ENCODE assay signal across 12 mouse cellular contexts in the genomic region with DNA sequence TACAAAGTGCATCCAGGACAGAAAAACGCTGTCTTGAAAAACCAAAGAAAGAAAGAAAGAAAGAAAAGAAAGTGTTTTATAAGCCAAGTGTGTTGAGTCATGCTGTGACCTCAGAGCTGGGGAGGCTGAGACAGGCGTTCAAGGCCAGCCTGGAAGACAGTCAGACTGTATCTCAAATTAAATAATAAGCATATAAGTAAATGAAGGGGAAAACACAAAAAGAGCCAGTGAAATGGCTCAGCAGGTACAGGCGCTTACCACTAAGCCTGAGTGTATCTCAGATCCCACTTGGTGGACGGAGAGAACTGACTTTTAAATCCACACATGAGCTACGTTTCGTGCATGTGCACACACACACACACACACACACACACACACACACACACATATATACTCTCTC. TPM values are rescaled to one million over a fixed set of nuclear protein-coding genes. Genes with fewer than 3 reads are reported as not detected.
A peak's percentile ranks its signal among the peaks of the same experiment; 100 is the strongest.
DNase-seq lines count a peak whose midpoint lies in the region; TF ChIP-seq lines count a peak whose summit lies in the region.
"Had no signal": no experiment of that assay in that cellular context is flagged by ENCODE, and none has a peak within 500 bp of the region (broad histone marks: within the 10 kb centered on the region; RNA-seq: fewer than 3 reads in every experiment).

No protein-coding gene starts in this region.

- DNase-seq in gastrocnemius, adult 2 months, result no peak
- no peak for DNase-seq in gastrocnemius, postnatal 36 days
- no peak for DNase-seq in lung, adult 2 months
- no peak for DNase-seq in lung, postnatal 14 days
- peak; percentile 66 for DNase-seq in induced T-regulatory cell, adult 2 months (ENCODE audit: low read depth)
- no peak for DNase-seq in testis, postnatal 10 days (ENCODE audit: low spot score)
- DNase-seq in spleen, postnatal 14 days (ENCODE audit: low spot score in 2 of 2), result no peak
- DNase-seq: kidney, postnatal 10 days had no signal

- peaks cover 10% of the 10 kb centered on the region for H3K4me1 ChIP-seq in lung, adult 2 months (ENCODE audit: control insufficient read depth, insufficient read depth, low read length)
- H3K4me1 ChIP-seq in small intestine, adult 2 months (ENCODE audit: control insufficient read depth, insufficient read depth, insufficient read length, low read length), result peaks cover 9% of the 10 kb centered on the region

- peak overlapping the region; percentile 83 for H3K4me3 ChIP-seq in gastrocnemius, adult 2 months
- peak overlapping the region; percentile 81 for H3K4me3 ChIP-seq in lung, adult 2 months (replicated peaks; ENCODE audit: extremely low read depth, low read depth, low read length)
- peak overlapping the region; percentile 33; the same call in 1 of the 2 replicates for H3K4me3 ChIP-seq in small intestine, adult 2 months (ENCODE audit: low read depth, low read length)

- intact Hi-C loops in gastrocnemius, adult 2 months (cut with DNase I), result no loop called here
- intact Hi-C loops in gastrocnemius, postnatal 36 days (cut with DNase I), result no loop called here

- TF ChIP-seq CTCF in gastrocnemius, adult 2 months (IDR thresholded peaks at IDR 0.05), result no peak
- no peak for TF ChIP-seq CTCF in lung, adult 2 months (IDR thresholded peaks at IDR 0.05; ENCODE audit: insufficient read depth, low read length)
- TF ChIP-seq CTCF in small intestine, adult 2 months (IDR thresholded peaks at IDR 0.05; ENCODE audit: extremely low read depth, insufficient read length, insufficient replicate concordance, low read depth, low read length), result no peak

- 61% methylated on average over 6 of the region's 6 CpGs for WGBS in lung, adult 2 months
- 56% methylated on average over 6 of the region's 6 CpGs for WGBS in small intestine, adult 2 months

- H3K27ac ChIP-seq in gastrocnemius, adult 2 months, result no peak overlapping the region; the same call in 1 of the 2 replicates
- 0 out of 2 replicates have a peak overlapping the region, but pooled peaks have one; percentile 90 for H3K27ac ChIP-seq in small intestine, adult 2 months (ENCODE audit: insufficient read depth, low read depth, low read length)

- TF ChIP-seq POLR2A in lung, adult 2 months (IDR thresholded peaks at IDR 0.05; ENCODE audit: borderline replicate concordance, extremely low read depth, low read depth, low read length), result no peak
- TF ChIP-seq POLR2A in small intestine, adult 2 months (IDR thresholded peaks at IDR 0.05; ENCODE audit: low read depth, low read length), result no peak

- no peaks in the 10 kb centered on the region for H3K27me3 ChIP-seq in small intestine, adult 2 months (ENCODE audit: control insufficient read depth, insufficient read depth, low read length)

- H3K36me3 ChIP-seq in small intestine, adult 2 months (ENCODE audit: control insufficient read depth, insufficient read depth, low read length), result peaks cover 44% of the 10 kb centered on the region

RNA-seq across cellular contexts. Expression of a gene that starts 1.8 kb away (rescaled TPM):
- 10 to 100 TPM; 60.6 to 85.4 TPM for total RNA-seq in gastrocnemius, adult 2 months (2021)
- total RNA-seq in gastrocnemius, postnatal 36 days (2021), result 10 to 100 TPM; 61.2 to 75.7 TPM
- 1,104 and 1,411 TPM in 2 replicates for polyA plus RNA-seq in lung, adult 2 months (2012; rRNA removed)
- 286 and 1,325 TPM in 2 replicates for polyA plus RNA-seq in small intestine, adult 2 months (2012; rRNA removed)

RNA-seq across cellular contexts. Expression of a gene that starts 11.2 kb away (rescaled TPM):
- total RNA-seq in gastrocnemius, adult 2 months (2021), result not detected
- total RNA-seq in gastrocnemius, postnatal 36 days (2021), result not detected
- polyA plus RNA-seq in lung, adult 2 months (2012; rRNA removed), result 0.08 TPM in 1 of 2 replicates, not detected in the other
- polyA plus RNA-seq in small intestine, adult 2 months (2012; rRNA removed), result 0.10 TPM in 1 of 2 replicates, not detected in the other
- total RNA-seq: common myeloid progenitor, adult 5-6 weeks; left cerebral cortex, postnatal 25 days had no signal

RNA-seq across cellular contexts. Expression of a gene that starts 31.1 kb away (rescaled TPM):
- total RNA-seq in gastrocnemius, adult 2 months (2021), result 1 to 10 TPM; 5.7 to 6.3 TPM
- 1 to 10 TPM; 4.1 to 4.8 TPM for total RNA-seq in gastrocnemius, postnatal 36 days (2021)
- polyA plus RNA-seq in lung, adult 2 months (2012; rRNA removed), result 7.4 and 9.2 TPM in 2 replicates
- polyA plus RNA-seq in small intestine, adult 2 months (2012; rRNA removed), result 2.8 and 7.3 TPM in 2 replicates

RNA-seq across cellular contexts. Expression of a gene that starts 36.7 kb away (rescaled TPM):
- total RNA-seq in gastrocnemius, adult 2 months (2021), result not detected
- not detected for total RNA-seq in gastrocnemius, postnatal 36 days (2021)
- polyA plus RNA-seq in lung, adult 2 months (2012; rRNA removed), result 0.07 TPM in 1 of 2 replicates, not detected in the other
- not detected in 2 replicates for polyA plus RNA-seq in small intestine, adult 2 months (2012; rRNA removed)
- total RNA-seq: adrenal gland, adult 18-20 months; common myeloid progenitor, adult 5-6 weeks; left cerebral cortex, postnatal 25 days had no signal

RNA-seq across cellular contexts. Expression of a gene that starts 36.8 kb away (rescaled TPM):
- not detected for total RNA-seq in gastrocnemius, adult 2 months (2021)
- total RNA-seq in gastrocnemius, postnatal 36 days (2021), result not detected
- polyA plus RNA-seq in lung, adult 2 months (2012; rRNA removed), result not detected in 2 replicates
- polyA plus RNA-seq in small intestine, adult 2 months (2012; rRNA removed), result not detected in 2 replicates
- total RNA-seq: adrenal gland, adult 18-20 months; common myeloid progenitor, adult 5-6 weeks; left cerebral cortex, postnatal 25 days had no signal

Comparison
In these comparisons a context has a peak if more than half of its experiments do, and no peak if none do; other contexts are left out.
1. H3K4me3 ChIP-seq: peak in every context shown above with its lines; median percentile 83 in gastrocnemius, adult 2 months; 81 in lung, adult 2 months; 33 in small intestine, adult 2 months.